Mouse (Mus musculus) cerebellum, adult 2 months (tissue): Measurements from ENCODE around the gene Pwwp2a. TPM values are rescaled to one million over a fixed set of nuclear protein-coding genes. Genes with fewer than 3 reads are reported as not detected.

Experiments used
- DNase-seq, 2 experiments: peaks; one replicate each; pipeline ENCODE4 v3.0.0; 2021
- H3K27ac ChIP-seq: fragments of 200-500 bp; 2 replicates; pipeline ENCODE4 v1.5.1; 2012; ENCODE audit warnings: low read length, control low read depth, inconsistent platforms; ENCODE audit not compliant: insufficient read depth
- H3K27me3 ChIP-seq: fragments of 200-500 bp; 2 replicates; pipeline ENCODE4 v1.6.1; 2012; ENCODE audit warnings: inconsistent platforms, mild to moderate bottlenecking, low read length, moderate library complexity; ENCODE audit not compliant: control insufficient read depth, insufficient read depth
- H3K4me1 ChIP-seq: fragments of 200-500 bp; 2 replicates; pipeline ENCODE4 v1.6.1; 2011; ENCODE audit warnings: low read length; ENCODE audit not compliant: control insufficient read depth, insufficient read depth
- H3K4me3 ChIP-seq: fragments of 200-500 bp; replicated peaks from 2 replicates; pipeline ENCODE3; 2011; ENCODE audit warnings: mild to moderate bottlenecking, low read depth, low read length, control low read depth; ENCODE audit not compliant: insufficient read depth
- CTCF ChIP-seq: fragments of 200-500 bp; IDR thresholded peaks from 2 replicates; pipeline ENCODE4 v1.5.1; 2011; ENCODE audit warnings: low read depth, mild to moderate bottlenecking, control low read depth, low read length, moderate library complexity, borderline replicate concordance; ENCODE audit not compliant: insufficient read depth
- POLR2A ChIP-seq: fragments of 200-500 bp; IDR thresholded peaks from 2 replicates; pipeline ENCODE4 v1.6.1; 2011; ENCODE audit warnings: low read length, control low read depth, borderline replicate concordance; ENCODE audit not compliant: insufficient read depth
- WGBS: fragments of 180-500 bp; shearing (Covaris S2); methylation state at CpG from one replicate; pipeline ENCODE4 v1.1.7; 2018; 5-methylcytosine and 5-hydroxymethylcytosine counted together
- polyA plus RNA-seq: library from polyadenylated mRNA; depleted of rRNA; stranded (reverse); fragments of >200 nt; gene quantifications from 2 replicates; pipeline ENCODE4 v1.2.3, GENCODE M21; 2012; rRNA removed

Gene Pwwp2a
- 40.0 and 42.0 TPM in 2 replicates for polyA plus RNA-seq

DNA sequence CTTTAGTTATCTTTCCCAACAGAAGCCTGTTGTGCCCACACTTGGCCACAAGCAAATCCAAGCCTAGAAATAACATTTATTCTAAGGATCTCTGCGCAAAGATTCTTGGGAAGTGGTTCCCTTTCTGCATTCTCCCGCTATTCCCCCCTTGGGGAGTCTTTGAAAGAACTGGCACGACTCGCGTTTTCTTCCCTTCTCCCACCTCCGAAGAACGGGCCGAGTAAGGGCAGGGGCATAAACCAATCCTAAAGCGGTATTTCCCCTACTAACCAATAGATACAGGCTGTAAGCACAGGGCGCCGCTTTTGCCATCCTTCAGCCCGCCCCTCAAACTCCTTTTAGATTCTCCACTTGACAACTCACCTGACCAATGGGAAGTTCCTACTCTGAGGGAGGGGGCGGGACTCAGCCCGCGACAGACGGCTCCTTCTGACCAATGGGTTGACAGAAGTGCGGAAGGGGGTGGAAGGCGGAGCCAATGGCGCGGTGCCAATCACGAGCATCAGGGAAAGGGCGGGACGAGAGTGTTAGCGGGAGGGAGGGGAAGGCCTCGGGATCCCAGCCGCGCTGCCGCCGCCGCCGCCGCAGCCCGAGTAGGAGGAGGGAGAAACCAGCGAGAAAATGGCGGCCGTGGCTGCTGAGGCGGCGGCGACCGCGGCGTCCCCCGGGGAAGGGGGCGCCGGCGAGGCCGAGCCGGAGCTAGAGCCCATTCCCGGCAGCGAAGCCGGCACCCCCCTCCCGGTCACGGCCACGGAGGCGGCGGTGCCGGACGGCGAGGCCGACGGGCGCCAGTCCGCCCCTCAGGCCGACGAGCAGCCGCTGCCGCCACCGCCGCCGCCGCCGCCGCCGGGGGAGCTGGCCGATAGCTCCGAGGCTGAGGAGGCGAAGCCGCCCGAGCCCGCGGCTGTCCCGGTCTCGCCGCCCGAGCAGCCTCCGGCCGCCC is at the start of gene Pwwp2a:
Pwwp2a (plus strand) TSS at position 527 of the 943 bp plus-strand sequence.
- no peaks in the 10 kb centered on the region for H3K27me3 ChIP-seq
- DNase-seq = peak; percentile 99
- TF ChIP-seq POLR2A (peak; percentile 50), CTCF (no peak)
- peak within 1 kb of the TSS; percentile 76 for H3K4me3 ChIP-seq
- H3K4me1 ChIP-seq = no peaks in the 10 kb centered on the region
- under 1% methylated on average over 85 of the region's 87 CpGs for WGBS
- peak within 1 kb of the TSS; percentile 97 for H3K27ac ChIP-seq

DNA sequence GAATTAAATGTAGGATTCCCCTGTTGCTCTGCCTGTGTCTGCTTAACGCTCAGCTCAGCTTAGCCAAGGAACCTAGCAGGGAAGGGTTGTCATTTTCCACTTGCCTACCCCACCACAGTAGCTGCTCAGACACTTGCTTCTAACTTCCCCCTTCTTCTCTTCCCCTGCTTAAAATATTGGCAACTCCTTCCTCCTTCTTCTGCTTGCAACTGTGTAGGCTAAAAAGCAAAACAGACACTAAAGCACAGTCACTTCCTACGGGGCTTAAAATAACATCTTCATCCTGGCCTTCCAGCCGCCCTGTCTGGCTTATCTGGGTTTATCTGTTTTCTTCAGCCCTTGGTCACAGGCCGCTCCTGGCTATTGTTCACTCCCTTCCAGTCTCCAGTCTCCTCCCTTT is 49.2 kb upstream of the Pwwp2a start:
- no peak overlapping the region for H3K4me3 ChIP-seq

DNA sequence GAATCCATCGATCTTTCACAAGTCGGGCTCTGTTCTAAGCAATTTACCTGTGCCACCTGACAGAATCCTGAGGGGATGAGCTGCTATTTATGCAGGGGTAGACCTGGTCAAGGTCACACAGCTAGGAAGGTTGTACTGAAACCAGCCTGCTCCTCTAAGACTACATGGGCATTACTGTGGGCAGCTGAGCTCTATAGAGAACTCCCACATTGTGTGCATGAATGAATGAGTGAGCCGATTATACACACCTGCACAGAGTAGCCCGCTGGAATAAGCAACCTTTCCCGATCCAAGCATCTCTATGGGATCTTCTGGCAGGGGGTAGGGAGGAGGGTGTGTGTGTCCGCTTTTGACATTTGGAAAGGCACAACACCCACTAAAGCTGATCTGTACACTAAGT is 48.6 kb upstream of the Pwwp2a start:
- Histone ChIP-seq H3K4me1 (no peaks in the 10 kb centered on the region), H3K4me3 (no peak overlapping the region), H3K27ac (no peak overlapping the region), H3K27me3 (no peaks in the 10 kb centered on the region)
- no peak for DNase-seq
- TF ChIP-seq CTCF (no peak), POLR2A (no peak)
- WGBS = 86% methylated on average over 6 of the region's 6 CpGs

More for the DNA sequence above, 49.2 kb upstream of the Pwwp2a start:
- no peaks in the 10 kb centered on the region for H3K27me3 ChIP-seq
- WGBS = 80% methylated on average over 4 of the region's 4 CpGs
- TF ChIP-seq POLR2A (no peak), CTCF (no peak)
- no peak for DNase-seq
- H3K27ac ChIP-seq = no peak overlapping the region
- no peaks in the 10 kb centered on the region for H3K4me1 ChIP-seq

DNA sequence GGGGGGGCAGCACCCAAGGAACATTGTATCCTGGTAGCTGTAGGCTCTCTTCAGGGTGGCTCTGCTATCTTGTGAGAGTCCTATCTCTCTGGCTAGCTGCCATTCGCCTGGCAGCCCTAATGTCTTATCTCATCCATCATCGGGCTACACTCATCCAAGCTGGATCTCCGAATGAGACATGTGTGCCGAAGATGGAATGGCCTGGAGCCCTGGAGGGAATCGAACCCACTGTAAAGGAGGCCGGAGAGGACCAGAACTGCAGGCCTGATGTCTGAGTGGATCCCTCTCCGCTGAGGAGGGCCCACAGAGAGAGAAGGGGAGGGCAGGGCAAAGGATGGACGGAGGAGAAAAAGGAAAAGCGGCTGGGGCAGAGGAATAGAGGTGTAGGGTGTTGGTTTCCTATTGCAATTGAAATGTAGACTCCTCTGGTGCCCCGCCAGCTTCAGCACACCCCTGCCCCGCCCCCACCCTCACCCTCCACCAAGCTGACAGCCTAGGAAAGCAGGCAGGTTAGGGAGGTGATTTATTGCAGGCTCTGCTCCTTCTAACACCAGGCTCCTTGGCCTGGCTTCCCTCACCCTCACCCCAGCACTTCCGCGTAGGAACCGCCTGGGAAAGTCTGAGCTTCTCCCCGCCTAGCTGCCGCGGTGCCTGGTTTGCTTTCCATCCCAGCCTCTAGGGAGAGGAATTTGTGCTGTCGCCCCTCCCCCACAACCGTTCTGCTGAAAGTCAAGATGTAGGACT is 48.0 kb upstream of the Pwwp2a start:
- Histone ChIP-seq H3K27me3 (no peaks in the 10 kb centered on the region), H3K27ac (no peak overlapping the region), H3K4me1 (no peaks in the 10 kb centered on the region), H3K4me3 (no peak overlapping the region)
- TF ChIP-seq POLR2A (no peak), CTCF (no peak)
- WGBS = 27% methylated on average over 19 of the region's 19 CpGs
- DNase-seq = peak in 1 of 2 experiments; percentile 15

DNA sequence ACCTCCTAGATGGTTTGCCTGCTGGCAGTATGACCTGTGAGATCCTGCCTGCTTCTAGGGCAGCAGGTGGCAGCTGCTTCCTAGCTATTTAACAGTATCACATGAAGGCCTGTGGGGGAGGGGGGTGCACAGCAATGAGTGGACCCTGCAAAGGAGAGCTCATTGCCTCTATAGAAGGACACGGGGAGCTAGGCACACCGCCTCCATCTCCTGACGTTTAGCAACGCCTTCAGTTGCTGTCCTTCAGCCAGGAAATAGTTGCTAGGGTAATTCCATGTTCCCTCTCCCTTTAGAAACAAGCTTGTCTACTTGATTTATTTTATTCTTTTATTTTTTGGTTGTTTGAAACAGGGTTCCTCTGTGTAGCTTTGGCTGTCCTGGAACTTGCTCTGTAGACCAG is 45.0 kb upstream of the Pwwp2a start:
- Histone ChIP-seq H3K4me1 (no peaks in the 10 kb centered on the region), H3K4me3 (no peak overlapping the region), H3K27ac (no peak overlapping the region), H3K27me3 (no peaks in the 10 kb centered on the region)
- DNase-seq = no peak
- TF ChIP-seq CTCF (no peak), POLR2A (no peak)
- WGBS = 67% methylated on average over 4 of the region's 4 CpGs

DNA sequence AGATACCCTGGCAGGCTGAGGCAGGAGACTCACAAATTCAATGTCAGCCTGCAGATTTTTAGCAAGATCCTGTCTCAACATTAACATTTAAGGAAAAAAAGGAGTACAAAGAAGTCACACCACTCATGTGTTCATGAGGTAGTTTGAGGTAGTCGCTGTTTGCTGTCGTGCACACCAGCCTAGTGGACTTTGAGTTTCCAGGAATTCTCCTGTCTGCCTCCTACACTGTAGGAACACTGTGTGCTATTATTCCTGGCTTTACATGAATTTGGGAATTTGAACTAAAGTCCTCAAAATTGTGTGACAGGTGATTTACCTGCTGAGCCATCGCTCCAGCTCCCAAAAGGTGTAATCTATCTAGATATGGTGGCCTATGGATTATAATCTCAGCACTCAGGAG is 43.3 kb upstream of the Pwwp2a start:
- TF ChIP-seq CTCF (no peak), POLR2A (no peak)
- Histone ChIP-seq H3K27me3 (no peaks in the 10 kb centered on the region), H3K4me1 (no peaks in the 10 kb centered on the region), H3K27ac (no peak overlapping the region), H3K4me3 (no peak overlapping the region)
- DNase-seq = no peak
- WGBS = 97% methylated on average over 3 of the region's 3 CpGs

DNA sequence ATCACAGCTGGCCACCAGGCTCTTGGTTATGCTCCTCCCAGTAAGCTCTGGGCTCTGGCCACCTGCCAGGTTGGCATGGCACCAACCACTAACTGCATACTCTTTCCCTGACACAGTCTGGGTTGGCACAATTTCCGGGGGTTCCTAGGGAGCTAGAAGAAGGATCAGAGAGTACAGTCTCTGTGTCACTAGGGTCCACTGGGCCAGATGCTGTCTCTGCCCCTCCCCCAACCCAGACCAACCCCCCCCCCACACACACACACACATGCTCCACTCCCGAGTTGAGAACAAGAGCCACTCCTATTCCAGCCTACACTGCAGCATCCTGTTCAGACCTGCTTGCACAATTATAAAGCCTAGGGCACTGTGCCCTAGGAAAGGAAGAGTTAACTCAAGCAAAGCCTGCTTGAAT is 38.6 kb upstream of the Pwwp2a start:
- 13% methylated on average over 2 of the region's 2 CpGs for WGBS
- peak; percentile 39 to 46 for DNase-seq

DNA sequence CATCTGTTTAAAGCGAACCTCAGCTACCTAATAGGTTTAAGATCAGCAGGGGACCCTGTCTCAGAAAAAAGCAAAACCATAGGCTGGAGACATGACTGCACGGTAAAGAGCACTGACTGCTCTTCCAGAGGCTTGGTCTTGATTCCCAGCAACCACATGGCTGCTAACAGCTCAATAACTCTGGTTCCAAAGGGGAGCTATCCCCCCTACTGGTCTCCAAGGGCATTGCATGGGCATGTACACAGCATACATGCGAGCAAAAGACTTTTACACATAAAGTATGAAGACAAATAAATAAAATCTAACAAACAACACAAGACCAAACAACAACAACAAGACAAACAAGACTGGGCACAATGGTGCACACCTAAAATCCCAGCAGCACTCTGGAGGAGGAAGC is 36.5 kb upstream of the Pwwp2a start:
- no peaks in the 10 kb centered on the region for H3K27me3 ChIP-seq
- H3K27ac ChIP-seq = no peak overlapping the region
- 89% methylated on average over 3 of the region's 3 CpGs for WGBS
- H3K4me1 ChIP-seq = no peaks in the 10 kb centered on the region
- TF ChIP-seq CTCF (no peak), POLR2A (no peak)
- no peak overlapping the region for H3K4me3 ChIP-seq
- DNase-seq = no peak

More for the DNA sequence above, 38.6 kb upstream of the Pwwp2a start:
- H3K4me1 ChIP-seq = no peaks in the 10 kb centered on the region
- no peaks in the 10 kb centered on the region for H3K27me3 ChIP-seq
- H3K27ac ChIP-seq = no peak overlapping the region
- TF ChIP-seq POLR2A = no peak
- TF ChIP-seq CTCF = no peak
- no peak overlapping the region for H3K4me3 ChIP-seq
